In the genomic region with DNA sequence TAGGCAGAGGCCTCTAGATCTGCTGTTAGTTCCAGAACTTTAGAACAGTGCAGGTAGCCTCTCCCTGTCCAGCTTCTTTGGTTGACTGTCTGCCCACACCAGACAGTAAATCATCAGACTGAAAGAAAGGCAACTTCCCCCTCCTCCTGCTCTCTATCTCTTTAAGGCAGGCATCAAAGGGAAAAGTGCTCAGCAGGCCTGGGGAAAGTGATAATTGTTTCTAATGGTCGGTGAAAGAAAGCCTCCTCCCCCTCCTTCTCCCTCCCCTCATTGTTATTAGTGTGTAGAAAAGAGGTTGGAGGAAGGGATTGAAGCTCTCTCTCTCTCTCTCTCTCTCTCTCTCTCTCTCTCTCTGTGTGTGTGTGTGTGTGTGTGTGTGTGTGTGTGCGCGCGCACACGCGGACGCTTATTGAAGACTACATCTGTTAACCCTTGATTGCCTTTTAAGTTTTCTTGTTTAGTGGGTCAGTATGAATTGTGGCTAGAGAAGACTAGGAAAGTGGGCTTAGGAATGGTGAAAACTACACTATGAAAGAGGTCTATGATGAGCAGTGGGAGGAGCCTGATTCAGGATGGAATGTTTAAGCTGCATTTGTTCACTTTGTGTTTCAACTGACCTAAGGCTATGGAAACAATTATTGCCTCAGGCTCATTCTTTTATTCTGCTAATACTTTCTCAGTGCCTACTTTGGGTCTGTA, we compare ENCODE assay signal across 10 mouse cellular contexts.
DNase-seq lines count a peak whose midpoint lies in the region; ATAC-seq and TF ChIP-seq lines count a peak whose summit lies in the region.
"Had no signal": no experiment of that assay in that cellular context is flagged by ENCODE, and none has a peak within 500 bp of the region (broad histone marks: within the 10 kb centered on the region; RNA-seq: fewer than 3 reads in every experiment).

No protein-coding gene starts in this region.

- no peak overlapping the region for H3K4me3 ChIP-seq in MEL (ENCODE audit: control insufficient read depth in 1 of 2, insufficient read depth in 1 of 2, low read depth in 2 of 2, low read length in 2 of 2)
- H3K4me3 ChIP-seq in hindbrain, embryonic 11.5 days (ENCODE audit: low read depth, low read length), result no peak overlapping the region
- no peak overlapping the region for H3K4me3 ChIP-seq in midbrain, embryonic 11.5 days (ENCODE audit: low read depth, low read length)
- H3K4me3 ChIP-seq: erythroblast, embryonic 14.5 days; myocyte had no signal

- H3K79me2 ChIP-seq in MEL (ENCODE audit: control insufficient read depth, insufficient read depth, low read length, poor library complexity), result no peaks in the 10 kb centered on the region

- H3K27me3 ChIP-seq in MEL (ENCODE audit: control insufficient read depth in 1 of 2, insufficient read depth in 2 of 2, low read length in 2 of 2), result no peaks in the 10 kb centered on the region
- H3K27me3 ChIP-seq in hindbrain, embryonic 11.5 days (ENCODE audit: control insufficient read depth, insufficient read depth, low read length), result no peaks in the 10 kb centered on the region
- H3K27me3 ChIP-seq in midbrain, embryonic 11.5 days (ENCODE audit: control insufficient read depth, insufficient read depth, low read length), result peaks cover 5% of the 10 kb centered on the region; the same call in 1 of the 2 replicates

- peak; percentile 67 to 82 for TF ChIP-seq EP300 in MEL (IDR thresholded peaks at IDR 0.05; ENCODE audit: low read depth in 1 of 2, low read length in 2 of 2)

- DNase-seq in MEL (ENCODE audit: low read depth, low spot score), result peak; percentile 72
- DNase-seq in c-Kit-positive CD71-positive TER-119-positive erythroid progenitor cells, embryonic 14.5 days (ENCODE audit: low spot score), result peak; percentile 23
- DNase-seq in hindbrain, embryonic 11.5 days (ENCODE audit: low spot score), result peak; percentile 42
- DNase-seq in midbrain, embryonic 11.5 days (ENCODE audit: low spot score, missing footprints), result peak; percentile 91
- no peak for DNase-seq in adrenal gland, postnatal 25 days
- DNase-seq in spleen, adult 12 weeks (ENCODE audit: low spot score), result no peak
- no peak for DNase-seq in urinary bladder, postnatal 4 days (ENCODE audit: low spot score in 2 of 2)

- H3K9ac ChIP-seq in MEL (ENCODE audit: control insufficient read depth, low read depth, low read length, poor library complexity, severe bottlenecking), result no peak overlapping the region
- no peak overlapping the region for H3K9ac ChIP-seq in hindbrain, embryonic 11.5 days (ENCODE audit: low read depth, low read length)
- no peak overlapping the region for H3K9ac ChIP-seq in midbrain, embryonic 11.5 days (ENCODE audit: low read length)

- peaks cover 0 to 10% of the 10 kb centered on the region in 2 experiments; a peak in 2 of 4 replicates for H3K36me3 ChIP-seq in MEL (ENCODE audit: control insufficient read depth in 1 of 2, insufficient read depth in 2 of 2, low read length in 2 of 2)
- no peaks in the 10 kb centered on the region for H3K36me3 ChIP-seq in hindbrain, embryonic 11.5 days (ENCODE audit: control insufficient read depth, insufficient read depth, low read length)
- no peaks in the 10 kb centered on the region for H3K36me3 ChIP-seq in midbrain, embryonic 11.5 days (ENCODE audit: control insufficient read depth, insufficient read depth, low read length)

- TF ChIP-seq CTCF in MEL (IDR thresholded peaks at IDR 0.05 in 2 of 3, conservative IDR thresholded peaks at IDR 0.05 in 1 of 3; ENCODE audit: control insufficient read depth in 1 of 3, insufficient read depth in 1 of 3, low read depth in 2 of 3, low read length in 3 of 3, poor library complexity in 1 of 3, severe bottlenecking in 1 of 3), result no peak

- ATAC-seq in hindbrain, embryonic 11.5 days (ENCODE audit: low FRiP score), result peak; percentile 70
- ATAC-seq in midbrain, embryonic 11.5 days (ENCODE audit: low FRiP score), result peak; percentile 57
- no peak for ATAC-seq in inflammation-experienced regulatory T-cells, adult 6 months

- peak overlapping the region; percentile 47 for H3K27ac ChIP-seq in MEL (ENCODE audit: control insufficient read depth, low read depth, low read length)
- H3K27ac ChIP-seq in hindbrain, embryonic 11.5 days (ENCODE audit: low read depth, low read length), result no peak overlapping the region
- H3K27ac ChIP-seq in midbrain, embryonic 11.5 days (ENCODE audit: low read depth, low read length), result no peak overlapping the region

- no peak overlapping the region for H3K4me2 ChIP-seq in hindbrain, embryonic 11.5 days (replicated peaks; ENCODE audit: low read depth, low read length)
- no peak overlapping the region for H3K4me2 ChIP-seq in midbrain, embryonic 11.5 days

- TF ChIP-seq RAD21 in MEL (IDR thresholded peaks at IDR 0.05; ENCODE audit: low read depth, low read length), result no peak

- 12% methylated on average over 7 of the region's 7 CpGs for WGBS in hindbrain, embryonic 11.5 days
- WGBS in midbrain, embryonic 11.5 days, result 3% methylated on average over 7 of the region's 7 CpGs

- no peaks in the 10 kb centered on the region for H3K9me3 ChIP-seq in MEL (replicated peaks; ENCODE audit: insufficient read depth, low read length)
- H3K9me3 ChIP-seq in hindbrain, embryonic 11.5 days (ENCODE audit: control insufficient read depth, low read length), result no peaks in the 10 kb centered on the region
- H3K9me3 ChIP-seq in midbrain, embryonic 11.5 days (ENCODE audit: control insufficient read depth, low read length), result no peaks in the 10 kb centered on the region

- no peak for TF ChIP-seq POLR2A in MEL (IDR thresholded peaks at IDR 0.05; ENCODE audit: control insufficient read depth in 1 of 2, insufficient read depth in 1 of 2, low read depth in 1 of 2, low read length in 2 of 2, poor library complexity in 1 of 2)

- H3K4me1 ChIP-seq in MEL (ENCODE audit: control insufficient read depth in 1 of 2, insufficient read depth in 2 of 2, low read length in 2 of 2), result peaks cover 2 to 6% of the 10 kb centered on the region in 2 experiments; a peak in 3 of 4 replicates
- H3K4me1 ChIP-seq in hindbrain, embryonic 11.5 days (replicated peaks; ENCODE audit: control insufficient read depth, insufficient read depth, low read length), result no peaks in the 10 kb centered on the region; the same call in 1 of the 2 replicates
- H3K4me1 ChIP-seq in midbrain, embryonic 11.5 days (ENCODE audit: control insufficient read depth, insufficient read depth, low read length), result peaks cover 26% of the 10 kb centered on the region

TF ChIP-seq in MEL, 35 proteins besides CTCF, POLR2A, EP300 and RAD21:
- TF ChIP-seq GATA1 (IDR thresholded peaks at IDR 0.05; ENCODE audit: low read depth, low read length) (peak; percentile 74), TAL1 (IDR thresholded peaks at IDR 0.05; ENCODE audit: low read length) (peak; percentile 88), ZKSCAN1 (IDR thresholded peaks at IDR 0.05; ENCODE audit: low read depth, low read length) (no peak), TCF12 (IDR thresholded peaks at IDR 0.05; ENCODE audit: low read depth, low read length) (peak; percentile 87), HCFC1 (IDR thresholded peaks at IDR 0.05; ENCODE audit: low read depth, low read length) (no peak), ETS1 (IDR thresholded peaks at IDR 0.05; ENCODE audit: low read depth, low read length) (peak; percentile 54), JUND (IDR thresholded peaks at IDR 0.05; ENCODE audit: low read depth, low read length) (0 out of 2 replicates have a peak, but pooled peaks have one; percentile 43), MXI1 (IDR thresholded peaks at IDR 0.05; ENCODE audit: low read depth, low read length) (no peak), CHD2 (IDR thresholded peaks at IDR 0.05; ENCODE audit: low read length) (no peak)

Comparison
In these comparisons a context has a peak if more than half of its experiments do, and no peak if none do; other contexts are left out.
1. DNase-seq: peak in MEL (single experiment), c-Kit-positive CD71-positive TER-119-positive erythroid progenitor cells, embryonic 14.5 days (single experiment), hindbrain, embryonic 11.5 days (single experiment) and midbrain, embryonic 11.5 days (single experiment); none in adrenal gland, postnatal 25 days (single experiment), spleen, adult 12 weeks (single experiment) and urinary bladder, postnatal 4 days (0 of 2).